Mouse (Mus musculus): Measurements from ENCODE around the gene Fer1l4.

Fer1l4 gene

GRCm38 (mm10) chr2:156052816-156053215 is at the start of gene Fer1l4:
Gene Fer1l4, minus strand, starts transcription at chr2:156052947.
- no peak for DNase-seq

GRCm38 (mm10) chr2:156091926-156092325 is 39.2 kb upstream of the Fer1l4 start:
- no peak for DNase-seq

- DNase-seq = no peak
These were observed 37.1 kb upstream of the Fer1l4 start for GRCm38 (mm10) chr2:156089799-156090198.

- DNase-seq = no peak
These were observed 34.8 kb upstream of the Fer1l4 start for GRCm38 (mm10) chr2:156087391-156088110.

GRCm38 (mm10) chr2:156084541-156084940 is 31.8 kb upstream of the Fer1l4 start:
- DNase-seq = no peak

GRCm38 (mm10) chr2:156080391-156080790 is 27.6 kb upstream of the Fer1l4 start:
- no peak for DNase-seq

- DNase-seq = no peak
These were observed 26.9 kb upstream of the Fer1l4 start for GRCm38 (mm10) chr2:156079674-156080073.

GRCm38 (mm10) chr2:156079183-156079560 is 26.4 kb upstream of the Fer1l4 start:
- no peak for DNase-seq

GRCm38 (mm10) chr2:156078421-156079182 is 25.9 kb upstream of the Fer1l4 start:
- no peak for DNase-seq

- no peak for DNase-seq
These were observed 24.7 kb upstream of the Fer1l4 start for GRCm38 (mm10) chr2:156077461-156077860.

GRCm38 (mm10) chr2:156073725-156074124 is 21.0 kb upstream of the Fer1l4 start:
- no peak for DNase-seq

GRCm38 (mm10) chr2:156071236-156071635 is 18.5 kb upstream of the Fer1l4 start:
- no peak for DNase-seq

- no peak for DNase-seq
These were observed 15.2 kb upstream of the Fer1l4 start for GRCm38 (mm10) chr2:156067916-156068315.

GRCm38 (mm10) chr2:156066126-156066525 is 13.4 kb upstream of the Fer1l4 start:
- DNase-seq = no peak

- no peak for DNase-seq
These were observed 12.6 kb upstream of the Fer1l4 start, which contains the start of gene Spag4 for GRCm38 (mm10) chr2:156065099-156066041. Gene Spag4, plus strand, starts transcription at chr2:156065175.

GRCm38 (mm10) chr2:156047929-156048328 is 4.8 kb downstream of the Fer1l4 start:
- no peak for DNase-seq

GRCm38 (mm10) chr2:156042903-156043302 is 9.8 kb downstream of the Fer1l4 start:
- DNase-seq = no peak

GRCm38 (mm10) chr2:156039390-156039789 is 13.4 kb downstream of the Fer1l4 start:
- DNase-seq = no peak

- no peak for DNase-seq
These were observed 27.3 kb downstream of the Fer1l4 start for GRCm38 (mm10) chr2:156025482-156025881.

GRCm38 (mm10) chr2:156021765-156022164 is 31.0 kb downstream of the Fer1l4 start:
- no peak for DNase-seq

GRCm38 (mm10) chr2:156021219-156021618 is 31.5 kb downstream of the Fer1l4 start:
- no peak for DNase-seq

GRCm38 (mm10) chr2:156018106-156018505 is 34.6 kb downstream of the Fer1l4 start:
- no peak for DNase-seq

All from layer of hippocampus, adult 9-11 months (tissue).